Mouse (Mus musculus) adrenal gland, adult (tissue): Measurements from ENCODE around the gene Abcc2.

ENCODE experiments used
- DNase-seq, 2 experiments: peaks; one replicate each; pipeline ENCODE4 v3.0.0; 2022 to 2023; ENCODE audit warnings: low spot score in 1 of 2; ENCODE audit not compliant: inconsistent age in 2 of 2

Abcc2 gene

GRCm38 (mm10) chr19:43781980-43782379 is at the start of gene Abcc2:
Gene Abcc2 (plus strand): TSS chr19:43782192.
- DNase-seq = no peak

- no peak for DNase-seq
These were observed 43.6 kb upstream of the Abcc2 start for GRCm38 (mm10) chr19:43738409-43738808.

- DNase-seq = no peak
These were observed 38.6 kb upstream of the Abcc2 start for GRCm38 (mm10) chr19:43743401-43743800.

- no peak for DNase-seq
These were observed 36.3 kb upstream of the Abcc2 start for GRCm38 (mm10) chr19:43745740-43746139.

GRCm38 (mm10) chr19:43747877-43748276 is 34.1 kb upstream of the Abcc2 start:
- peak in 1 of 2 experiments; percentile 36 for DNase-seq

GRCm38 (mm10) chr19:43750008-43750407 is 32.0 kb upstream of the Abcc2 start:
- DNase-seq = no peak

GRCm38 (mm10) chr19:43752489-43753225 is 29.3 kb upstream of the Abcc2 start, which contains the start of the genes Cutc and Cox15:
Gene Cutc (plus strand): TSS chr19:43752996.
Gene Cox15 (minus strand): TSS chr19:43753000.
- DNase-seq = peak; percentile 98 to 99

- peak; percentile 94 to 98 for DNase-seq
These were observed 28.7 kb upstream of the Abcc2 start for GRCm38 (mm10) chr19:43753226-43753835.

- no peak for DNase-seq
These were observed 27.8 kb upstream of the Abcc2 start for GRCm38 (mm10) chr19:43754237-43754636.

- DNase-seq = no peak
These were observed 27.1 kb upstream of the Abcc2 start for GRCm38 (mm10) chr19:43754872-43755271.

- DNase-seq = peak; percentile 49 to 83
These were observed 21.5 kb upstream of the Abcc2 start for GRCm38 (mm10) chr19:43760504-43760903.

- DNase-seq = no peak
These were observed 20.3 kb upstream of the Abcc2 start for GRCm38 (mm10) chr19:43761543-43762256.

GRCm38 (mm10) chr19:43762410-43762809 is 19.6 kb upstream of the Abcc2 start:
- DNase-seq = no peak

GRCm38 (mm10) chr19:43766451-43766850 is 15.5 kb upstream of the Abcc2 start:
- DNase-seq = no peak

- peak in 1 of 2 experiments; percentile 70 for DNase-seq
These were observed 14.3 kb upstream of the Abcc2 start for GRCm38 (mm10) chr19:43767549-43768322.

- peak; percentile 33 to 85 for DNase-seq
These were observed 12.5 kb upstream of the Abcc2 start for GRCm38 (mm10) chr19:43769366-43769960.

- DNase-seq = no peak
These were observed 11.4 kb upstream of the Abcc2 start for GRCm38 (mm10) chr19:43770584-43770983.

- no peak for DNase-seq
These were observed 10.5 kb upstream of the Abcc2 start for GRCm38 (mm10) chr19:43771499-43771969.

GRCm38 (mm10) chr19:43772311-43772710 is 9.7 kb upstream of the Abcc2 start:
- no peak for DNase-seq

GRCm38 (mm10) chr19:43775433-43775832 is 6.6 kb upstream of the Abcc2 start:
- DNase-seq = no peak
